Mouse (Mus musculus) gastrocnemius, postnatal 25 days (tissue): ENCODE measurements around the gene Sept9. TPM values are rescaled to one million over a fixed set of nuclear protein-coding genes. Genes with fewer than 3 reads are reported as not detected.
A peak's percentile ranks its signal among the peaks of the same experiment; 100 is the strongest.

Experiments used
- DNase-seq: peaks from one replicate; pipeline ENCODE4 v3.0.0; 2022
- total RNA-seq, 2 experiments: library from RNA; stranded (reverse); gene quantifications; 1 replicate in 1 of 2; 2 replicates in 1 of 2; pipeline ENCODE4 v1.2.3; 2021

The Sept9 gene
- total RNA-seq, 2 experiments from 2014 or later = 13.8 to 16.2 TPM

- no peak for DNase-seq
Measured at GRCm38 (mm10) chr11:117246286-117246685, 46.8 kb downstream of the Sept9 start.

- peak; percentile 62 for DNase-seq
Measured at GRCm38 (mm10) chr11:117246981-117247431, 47.5 kb downstream of the Sept9 start.

GRCm38 (mm10) chr11:117247541-117247940 lies 48.1 kb downstream of the Sept9 start:
- no peak for DNase-seq

DNA sequence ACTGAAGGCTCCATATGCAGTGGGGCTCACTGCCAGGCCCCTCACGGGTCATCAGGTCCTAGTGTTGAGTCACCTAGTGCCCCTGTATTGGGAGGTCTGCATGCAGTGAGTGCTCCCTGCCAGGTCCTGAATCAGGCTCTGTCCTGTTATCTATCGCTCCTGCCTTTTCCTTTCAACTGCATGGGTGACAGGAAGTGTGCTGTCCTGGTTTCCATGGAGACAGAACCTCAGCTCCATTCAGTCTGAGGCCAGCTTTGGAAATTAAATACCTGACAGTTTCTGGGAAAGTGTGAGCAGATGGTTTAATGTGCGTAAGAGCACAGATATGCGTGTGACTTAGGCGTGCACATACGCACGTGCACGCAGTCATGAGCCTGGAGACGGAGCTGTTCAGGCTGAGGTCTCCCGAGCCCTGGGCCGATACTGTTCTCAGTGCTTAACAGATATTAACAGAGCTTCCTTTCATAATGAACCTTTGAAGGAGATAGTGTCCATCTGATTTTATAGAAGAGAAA lies 49.3 kb downstream of the Sept9 start:
- no peak for DNase-seq

DNA sequence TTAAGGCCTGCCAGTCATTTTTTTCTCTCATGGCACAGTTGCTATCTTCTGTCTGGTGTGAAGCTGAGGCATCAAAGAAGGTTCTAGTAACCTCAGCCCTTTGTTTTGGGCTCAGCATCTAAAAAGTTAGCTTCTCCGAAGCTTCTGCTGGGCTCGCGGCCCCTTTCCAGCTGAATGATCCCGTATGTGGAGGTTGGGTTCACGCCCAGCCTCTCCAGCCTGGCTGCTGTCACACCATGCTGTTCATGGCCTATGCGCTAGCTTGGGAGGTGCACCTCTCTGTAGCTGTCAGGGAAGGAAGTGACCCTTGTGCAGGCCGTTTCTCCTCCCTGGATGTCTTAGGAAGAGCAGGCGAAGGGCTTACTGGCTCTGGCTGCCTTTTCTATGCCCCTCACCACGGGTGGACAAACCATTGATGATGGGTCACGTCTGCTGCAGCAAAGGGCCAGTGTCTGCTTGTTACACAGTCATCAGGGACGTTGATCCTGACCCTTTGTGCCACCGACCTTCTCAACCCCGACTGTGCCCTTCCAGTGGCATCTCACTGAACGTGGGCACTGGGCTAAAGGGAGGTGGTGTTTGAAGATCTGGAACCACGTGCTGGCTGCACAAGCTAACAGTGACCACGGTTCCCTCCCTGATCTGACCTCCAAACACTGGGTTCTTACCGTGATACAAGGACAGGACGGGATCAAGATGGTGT lies 50.0 kb downstream of the Sept9 start:
- no peak for DNase-seq

DNA sequence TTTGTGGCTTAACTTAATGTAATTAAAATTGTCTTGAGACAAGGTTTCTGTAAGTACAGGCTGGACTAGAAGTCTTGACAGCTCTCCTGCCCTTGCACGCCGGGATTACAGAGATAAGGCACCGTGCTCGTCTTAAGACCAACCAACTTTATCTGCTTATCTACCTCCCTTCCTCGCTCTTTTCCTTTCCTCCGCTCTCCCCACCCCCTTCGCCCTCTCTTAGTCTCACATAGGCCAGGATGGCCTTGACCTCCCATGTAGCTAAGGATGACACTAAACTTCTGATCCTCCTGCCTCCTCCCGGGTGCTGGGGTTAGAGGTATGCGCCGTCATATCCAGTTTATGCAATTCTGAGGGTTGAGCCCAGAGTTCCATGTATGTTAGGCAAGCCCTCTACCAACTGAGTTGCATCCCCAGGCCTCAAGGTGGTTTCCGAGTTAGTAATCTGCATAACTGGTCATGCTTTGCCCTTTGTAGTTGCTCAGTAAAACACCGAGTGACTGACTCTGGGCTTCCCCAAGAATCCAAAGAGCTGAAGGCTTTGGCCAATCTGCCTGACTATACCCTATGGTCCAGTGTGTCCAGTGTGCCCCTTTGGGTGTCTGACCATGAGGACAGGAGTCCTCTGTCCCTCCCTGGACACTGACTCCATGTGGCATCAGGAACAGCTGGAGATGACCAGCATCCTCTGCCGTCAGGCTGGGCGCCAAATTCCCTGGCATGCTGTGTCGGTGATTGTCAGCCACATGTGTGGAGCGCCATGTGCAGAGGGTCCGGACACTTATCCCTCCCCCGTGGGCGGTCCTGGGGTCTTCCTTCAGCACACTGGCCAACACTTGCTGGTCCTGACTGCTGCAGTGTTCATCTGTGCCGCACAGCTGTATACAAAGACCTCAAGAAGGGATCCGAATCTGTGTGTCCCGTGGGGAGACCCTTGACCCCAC lies 50.8 kb downstream of the Sept9 start:
- no peak for DNase-seq

GRCm38 (mm10) chr11:117251755-117252154 lies 52.3 kb downstream of the Sept9 start:
- no peak for DNase-seq

DNA sequence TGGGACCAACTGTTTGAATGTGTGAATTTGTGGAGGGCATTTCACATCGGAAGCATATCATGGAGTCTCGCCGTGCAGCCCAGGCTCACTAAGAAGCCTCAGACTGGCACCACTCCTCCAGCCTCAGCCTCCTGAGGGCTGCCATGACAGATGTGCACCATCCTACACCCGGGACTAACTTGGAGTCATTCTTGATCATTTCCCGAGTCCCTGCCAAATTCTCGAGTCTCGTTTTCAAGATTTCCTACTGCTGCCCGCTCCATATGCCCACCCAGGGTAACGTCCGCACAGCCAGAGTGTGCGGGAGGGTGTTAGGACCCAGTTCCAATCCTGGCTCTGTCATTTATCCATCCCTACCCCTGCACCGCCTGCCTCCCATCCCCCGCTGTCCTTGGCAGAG lies 53.4 kb downstream of the Sept9 start:
- DNase-seq = no peak

GRCm38 (mm10) chr11:117254161-117255107 lies 55.0 kb downstream of the Sept9 start:
- no peak for DNase-seq

DNA sequence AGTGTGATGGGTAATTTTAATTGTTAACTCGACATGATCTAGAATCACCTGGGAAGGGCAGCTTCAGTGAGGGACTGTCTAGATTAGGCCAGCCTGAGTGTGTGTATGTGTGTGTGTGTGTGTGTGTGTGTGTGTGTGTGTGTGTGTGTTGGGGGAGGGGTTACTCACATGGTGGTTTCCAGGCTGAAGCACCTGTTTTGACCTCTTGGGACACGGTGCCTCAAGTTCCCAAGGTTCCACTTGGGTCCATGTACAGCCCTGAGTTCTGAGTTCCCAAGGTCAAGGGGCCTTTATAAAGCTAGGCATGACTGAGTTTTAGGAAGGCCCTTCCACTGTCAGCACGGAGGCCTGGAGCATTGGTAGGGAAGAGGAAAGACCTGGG lies 55.6 kb downstream of the Sept9 start:
- no peak for DNase-seq

DNA sequence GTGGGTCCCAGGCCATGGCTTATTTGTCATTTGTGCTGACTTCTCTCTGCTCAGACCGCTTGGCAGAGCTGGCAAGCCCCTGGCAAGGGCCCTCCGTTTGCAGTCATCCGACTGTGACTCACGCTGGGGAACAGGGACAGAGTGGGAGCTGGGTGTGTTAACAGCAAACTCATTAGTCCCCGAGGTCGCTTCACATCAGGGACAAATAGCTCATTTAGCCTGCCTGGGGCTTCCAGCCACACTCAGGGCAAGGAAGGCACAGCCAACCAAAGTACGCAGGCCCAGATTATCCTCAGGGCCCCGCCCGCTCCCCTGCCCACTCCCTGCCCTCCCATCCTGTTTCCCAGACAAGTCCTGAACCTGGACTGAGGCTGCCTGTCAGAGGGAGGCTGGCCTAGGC lies 56.6 kb downstream of the Sept9 start:
- DNase-seq = peak; percentile 57

DNA sequence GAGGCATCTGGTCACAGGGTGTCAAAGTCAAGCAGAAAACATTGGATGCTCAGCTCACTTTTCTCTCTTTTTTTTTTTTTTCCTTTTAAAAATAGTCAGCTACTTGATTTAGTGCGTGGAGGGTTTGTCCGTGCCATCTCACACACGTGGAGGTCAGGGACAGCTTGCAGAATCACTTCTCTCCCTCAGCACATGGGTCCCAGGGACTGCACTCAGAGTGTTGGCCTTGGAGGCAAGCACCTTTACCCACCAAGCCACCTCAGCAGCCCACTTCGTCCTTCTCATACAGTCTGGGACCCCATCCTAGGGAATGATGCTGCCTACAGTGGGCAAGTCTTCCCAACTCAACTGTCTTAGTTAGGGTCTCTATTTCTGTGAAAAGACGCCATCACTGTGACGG lies 57.4 kb downstream of the Sept9 start:
- DNase-seq = no peak

DNA sequence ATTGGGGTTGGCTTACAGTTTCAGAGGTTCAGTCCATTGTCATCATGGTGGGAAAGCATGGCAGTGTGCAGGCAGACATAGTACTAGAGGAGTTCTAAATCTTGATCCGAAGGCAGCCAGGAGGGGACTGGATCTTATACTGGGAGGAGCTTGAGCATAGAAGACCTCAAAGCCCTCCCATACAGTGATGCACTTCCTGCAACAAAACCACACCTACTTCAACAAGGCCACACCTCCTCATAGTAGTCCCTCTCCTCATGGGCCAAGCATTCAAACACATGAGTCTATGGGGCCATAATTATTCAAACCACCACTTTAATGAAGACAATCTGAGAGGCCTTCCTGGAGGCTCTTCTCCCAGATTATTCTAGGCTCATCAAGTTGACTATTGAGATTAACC lies 57.8 kb downstream of the Sept9 start:
- no peak for DNase-seq

- DNase-seq = no peak
Measured at GRCm38 (mm10) chr11:117257842-117258241, 58.4 kb downstream of the Sept9 start.

- peak; percentile 69 for DNase-seq
Measured at GRCm38 (mm10) chr11:117259178-117259960, 59.9 kb downstream of the Sept9 start.

GRCm38 (mm10) chr11:117260631-117261030 lies 61.2 kb downstream of the Sept9 start:
- no peak for DNase-seq

DNA sequence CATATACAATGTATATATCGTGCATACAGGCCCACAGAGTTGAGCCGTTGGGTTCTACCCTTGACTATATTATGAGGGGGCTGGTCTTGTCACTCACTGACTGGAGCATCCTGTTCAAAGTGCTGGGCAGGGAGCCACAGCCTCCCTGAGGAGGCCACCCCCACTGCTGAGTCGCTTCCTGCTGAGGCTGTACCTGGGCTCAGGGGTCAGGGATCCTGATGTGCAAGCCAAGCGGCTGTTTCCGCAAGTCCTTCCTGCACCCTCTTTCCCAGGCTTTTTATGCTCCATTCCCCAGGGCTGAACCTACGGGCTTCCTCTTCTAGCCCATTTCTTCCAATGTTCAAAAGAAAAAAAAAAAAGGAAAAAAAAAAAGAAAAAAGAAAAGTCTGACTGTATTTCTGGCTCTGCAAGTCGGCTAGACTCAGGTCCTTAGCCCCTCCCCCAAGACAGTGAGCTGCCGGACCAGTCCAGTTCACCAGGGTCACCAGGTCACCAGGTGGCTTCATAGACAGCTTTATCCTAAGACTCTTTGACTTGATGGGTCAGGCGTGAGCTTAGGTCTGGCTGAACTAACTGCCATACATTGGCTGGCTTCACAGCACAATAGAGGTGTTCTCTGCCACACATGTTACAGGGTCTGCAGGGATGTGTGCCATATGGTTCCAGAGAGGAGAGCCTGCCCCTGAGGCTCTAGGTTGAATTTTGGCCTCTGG lies 63.8 kb downstream of the Sept9 start:
- no peak for DNase-seq

GRCm38 (mm10) chr11:117264162-117265021 lies 64.9 kb downstream of the Sept9 start:
- peak; percentile 64 for DNase-seq

- peak; percentile 61 for DNase-seq
Measured at GRCm38 (mm10) chr11:117265270-117265980, 66.0 kb downstream of the Sept9 start.
